8 mouse cellular contexts compared by ENCODE assay signal in genomic region chr12:86948627-86949026, GRCm38 (mm10). TPM values are rescaled to one million over a fixed set of nuclear protein-coding genes. Genes with fewer than 3 reads are reported as not detected.
DNase-seq lines count a peak whose midpoint lies in the region; ATAC-seq and TF ChIP-seq lines count a peak whose summit lies in the region.

No protein-coding gene starts in this region.

- H3K4me1 ChIP-seq in intestine, embryonic 14.5 days (replicated peaks; ENCODE audit: control insufficient read depth, insufficient read depth, low read length), result peaks cover 27% of the 10 kb centered on the region
- peaks cover 18% of the 10 kb centered on the region for H3K4me1 ChIP-seq in intestine, embryonic 16.5 days (ENCODE audit: control insufficient read depth, insufficient read depth, low read length)
- H3K4me1 ChIP-seq in heart, embryonic 13.5 days, result peaks cover 36% of the 10 kb centered on the region
- peaks cover 15 to 26% of the 10 kb centered on the region in 2 experiments; a peak in 3 of 4 replicates for H3K4me1 ChIP-seq in liver, embryonic 14.5 days (replicated peaks; ENCODE audit: control insufficient read depth in 2 of 2, insufficient read depth in 2 of 2, low read length in 1 of 2)
- peaks cover 14% of the 10 kb centered on the region for H3K4me1 ChIP-seq in stomach, embryonic 14.5 days (ENCODE audit: control insufficient read depth, insufficient read depth, low read length)

- TF ChIP-seq CTCF in liver, embryonic 14.5 days (IDR thresholded peaks at IDR 0.05; ENCODE audit: low read depth), result no peak

- WGBS in intestine, embryonic 14.5 days, result 24% methylated on average over 6 of the region's 6 CpGs
- 20% methylated on average over 6 of the region's 6 CpGs for WGBS in intestine, embryonic 16.5 days
- WGBS in heart, embryonic 13.5 days, result 35% methylated on average over 6 of the region's 6 CpGs
- WGBS in liver, embryonic 14.5 days (ENCODE audit: insufficient replicate concordance), result 58% methylated on average over 6 of the region's 6 CpGs
- 39% methylated on average over 6 of the region's 6 CpGs for WGBS in stomach, embryonic 14.5 days

- H3K9ac ChIP-seq in intestine, embryonic 14.5 days (ENCODE audit: low read length), result no peak overlapping the region
- H3K9ac ChIP-seq in intestine, embryonic 16.5 days (ENCODE audit: low read depth, low read length), result no peak overlapping the region
- peak overlapping the region; percentile 92 for H3K9ac ChIP-seq in heart, embryonic 13.5 days
- H3K9ac ChIP-seq in liver, embryonic 14.5 days (replicated peaks), result no peak overlapping the region
- no peak overlapping the region for H3K9ac ChIP-seq in stomach, embryonic 14.5 days (replicated peaks; ENCODE audit: low read depth, low read length)

- no peak for TF ChIP-seq EP300 in liver, embryonic 14.5 days (IDR thresholded peaks at IDR 0.05; ENCODE audit: low read depth)

- no peak overlapping the region for H3K4me3 ChIP-seq in intestine, embryonic 14.5 days (ENCODE audit: low read depth, low read length)
- H3K4me3 ChIP-seq in intestine, embryonic 16.5 days (ENCODE audit: low read length), result no peak overlapping the region
- H3K4me3 ChIP-seq in heart, embryonic 13.5 days, result peak overlapping the region; percentile 75
- peak overlapping the region in 1 of 2 experiments; percentile 67; a peak in 2 of 4 replicates for H3K4me3 ChIP-seq in liver, embryonic 14.5 days (ENCODE audit: insufficient read depth in 1 of 2, low read depth in 2 of 2, low read length in 2 of 2)
- no peak overlapping the region for H3K4me3 ChIP-seq in stomach, embryonic 14.5 days (ENCODE audit: low read depth, low read length)

- no peak for DNase-seq in intestine, embryonic 14.5 days (ENCODE audit: low spot score)
- peak; percentile 91 for DNase-seq in brain, adult 2 months (ENCODE audit: low read depth, low spot score)
- no peak for DNase-seq in liver, embryonic 14.5 days (ENCODE audit: low read depth in 3 of 3, low spot score in 3 of 3)
- DNase-seq in ovary, adult 18-20 months (ENCODE audit: low spot score), result no peak
- no peak for DNase-seq in gastrocnemius, postnatal 14 days

- peaks cover 2% of the 10 kb centered on the region; the same call in 1 of the 2 replicates for H3K9me3 ChIP-seq in intestine, embryonic 14.5 days (ENCODE audit: control insufficient read depth, low read length)
- H3K9me3 ChIP-seq in intestine, embryonic 16.5 days (ENCODE audit: control insufficient read depth, low read length), result no peaks in the 10 kb centered on the region
- no peaks in the 10 kb centered on the region for H3K9me3 ChIP-seq in heart, embryonic 13.5 days
- H3K9me3 ChIP-seq in liver, embryonic 14.5 days (ENCODE audit: control insufficient read depth, low read length), result no peaks in the 10 kb centered on the region
- H3K9me3 ChIP-seq in stomach, embryonic 14.5 days (ENCODE audit: control insufficient read depth, low read depth, low read length), result no peaks in the 10 kb centered on the region

- intact Hi-C loops in gastrocnemius, postnatal 14 days (cut with DNase I; ENCODE audit: low total_unique reads), result no loop called here

- ATAC-seq in intestine, embryonic 14.5 days (replicated peaks; ENCODE audit: low FRiP score, low TSS enrichment, low read depth), result no peak
- ATAC-seq in intestine, embryonic 16.5 days, result no peak
- no peak for ATAC-seq in heart, embryonic 13.5 days (ENCODE audit: extremely low read depth, insufficient number of reproducible peaks, low FRiP score, low TSS enrichment)
- ATAC-seq in liver, embryonic 14.5 days (ENCODE audit: insufficient read depth), result no peak
- no peak for ATAC-seq in stomach, embryonic 14.5 days (ENCODE audit: insufficient number of reproducible peaks, insufficient read depth, low FRiP score, low read depth)

- H3K36me3 ChIP-seq in intestine, embryonic 14.5 days (ENCODE audit: control insufficient read depth, insufficient read depth, low read length), result peaks cover 4% of the 10 kb centered on the region; the same call in 1 of the 2 replicates
- H3K36me3 ChIP-seq in intestine, embryonic 16.5 days (ENCODE audit: control insufficient read depth, insufficient read depth, low read length), result no peaks in the 10 kb centered on the region
- H3K36me3 ChIP-seq in heart, embryonic 13.5 days, result peaks cover 15% of the 10 kb centered on the region
- H3K36me3 ChIP-seq in liver, embryonic 14.5 days (replicated peaks; ENCODE audit: control insufficient read depth, insufficient read depth, low read depth), result peaks cover 5% of the 10 kb centered on the region
- H3K36me3 ChIP-seq in stomach, embryonic 14.5 days (ENCODE audit: control insufficient read depth, insufficient read depth, low read length), result peaks cover 3% of the 10 kb centered on the region; the same call in 1 of the 2 replicates

- 0 out of 2 replicates have a peak overlapping the region, but pooled peaks have one; percentile 99 for H3K27ac ChIP-seq in intestine, embryonic 14.5 days (ENCODE audit: low read depth)
- no peak overlapping the region for H3K27ac ChIP-seq in intestine, embryonic 16.5 days (ENCODE audit: low read length)
- peak overlapping the region; percentile 100 for H3K27ac ChIP-seq in heart, embryonic 13.5 days (replicated peaks)
- H3K27ac ChIP-seq in liver, embryonic 14.5 days, result no peak overlapping the region
- H3K27ac ChIP-seq in stomach, embryonic 14.5 days (ENCODE audit: low read length), result no peak overlapping the region

- H3K27me3 ChIP-seq in intestine, embryonic 14.5 days (replicated peaks; ENCODE audit: control insufficient read depth, insufficient read depth, low read length), result no peaks in the 10 kb centered on the region
- no peaks in the 10 kb centered on the region for H3K27me3 ChIP-seq in intestine, embryonic 16.5 days (replicated peaks; ENCODE audit: control insufficient read depth, insufficient read depth, low read length)
- H3K27me3 ChIP-seq in heart, embryonic 13.5 days (replicated peaks), result no peaks in the 10 kb centered on the region
- H3K27me3 ChIP-seq in liver, embryonic 14.5 days (ENCODE audit: control insufficient read depth, insufficient read depth, low read length), result no peaks in the 10 kb centered on the region
- H3K27me3 ChIP-seq in stomach, embryonic 14.5 days (ENCODE audit: control insufficient read depth, insufficient read depth, low read length), result no peaks in the 10 kb centered on the region

- H3K4me2 ChIP-seq in intestine, embryonic 14.5 days (ENCODE audit: low read length), result peak overlapping the region; percentile 82; the same call in 1 of the 2 replicates
- H3K4me2 ChIP-seq in intestine, embryonic 16.5 days (ENCODE audit: low read depth, low read length), result no peak overlapping the region
- H3K4me2 ChIP-seq in heart, embryonic 13.5 days, result peak overlapping the region; percentile 93
- peak overlapping the region; percentile 92 for H3K4me2 ChIP-seq in liver, embryonic 14.5 days (ENCODE audit: low read depth)
- peak overlapping the region; percentile 78; the same call in 1 of the 2 replicates for H3K4me2 ChIP-seq in stomach, embryonic 14.5 days (replicated peaks; ENCODE audit: low read depth, low read length)

RNA-seq across cellular contexts. Expression of gene Cipc, which starts 1.8 kb away (rescaled TPM):
- polyA plus RNA-seq in intestine, embryonic 14.5 days (2014; fragmentation: Nextera tagmentation; extraction: Ambion mirVana), result 16.3 and 16.9 TPM in 2 replicates
- 7.9 and 9.5 TPM in 2 replicates for polyA plus RNA-seq in intestine, embryonic 16.5 days (2015; fragmentation: Nextera tagmentation; extraction: Ambion mirVana)
- 18.4 and 21.3 TPM in 2 replicates for polyA plus RNA-seq in heart, embryonic 13.5 days (2015; fragmentation: Nextera tagmentation; extraction: Ambion mirVana)
- 7.5 and 8.8 TPM in 2 replicates for polyA plus RNA-seq in liver, embryonic 14.5 days (2012; rRNA removed)
- 10.0 and 10.7 TPM in 2 replicates for polyA plus RNA-seq in liver, embryonic 14.5 days (2014; fragmentation: Nextera tagmentation; extraction: Ambion mirVana)
- polyA plus RNA-seq in stomach, embryonic 14.5 days (2014; fragmentation: Nextera tagmentation; extraction: Ambion mirVana), result 20.9 and 22.3 TPM in 2 replicates
- 10 to 100 TPM; 20.2 to 20.3 TPM for total RNA-seq in gastrocnemius, postnatal 14 days (2021)

RNA-seq across cellular contexts. Expression of gene Zdhhc22, which starts 41.6 kb away (rescaled TPM):
- 0.15 and 0.56 TPM in 2 replicates for polyA plus RNA-seq in intestine, embryonic 14.5 days (2014; fragmentation: Nextera tagmentation; extraction: Ambion mirVana)
- 0.23 and 0.28 TPM in 2 replicates for polyA plus RNA-seq in intestine, embryonic 16.5 days (2015; fragmentation: Nextera tagmentation; extraction: Ambion mirVana)
- 0.04 and 0.09 TPM in 2 replicates for polyA plus RNA-seq in heart, embryonic 13.5 days (2015; fragmentation: Nextera tagmentation; extraction: Ambion mirVana)
- polyA plus RNA-seq in liver, embryonic 14.5 days (2012; rRNA removed), result not detected in 2 replicates
- polyA plus RNA-seq in liver, embryonic 14.5 days (2014; fragmentation: Nextera tagmentation; extraction: Ambion mirVana), result not detected in 2 replicates
- polyA plus RNA-seq in stomach, embryonic 14.5 days (2014; fragmentation: Nextera tagmentation; extraction: Ambion mirVana), result 0.32 and 0.61 TPM in 2 replicates
- total RNA-seq in gastrocnemius, postnatal 14 days (2021), result not detected

Comparison
In these comparisons a context has a peak if more than half of its experiments do, and no peak if none do; other contexts are left out.
1. H3K27ac ChIP-seq: peak in intestine, embryonic 14.5 days (single experiment) and heart, embryonic 13.5 days (single experiment); none in intestine, embryonic 16.5 days (single experiment), liver, embryonic 14.5 days (single experiment) and stomach, embryonic 14.5 days (single experiment).